Mouse (Mus musculus) neural tube, embryonic 10.5 days (tissue): ENCODE data around the gene Fam219a.

Source experiments
- DNase-seq: peaks from one replicate; pipeline ENCODE4 v3.0.0-alpha.2; 2017; ENCODE audit warnings: low spot score; ENCODE audit errors: extremely low spot score

Gene Fam219a

GRCm38 (mm10) chr4:41506906-41507305 is 62.4 kb downstream of the Fam219a start:
- peak; percentile 91 for DNase-seq

- peak; percentile 48 for DNase-seq
These were observed 63.2 kb downstream of the Fam219a start for GRCm38 (mm10) chr4:41506156-41506555.

DNA sequence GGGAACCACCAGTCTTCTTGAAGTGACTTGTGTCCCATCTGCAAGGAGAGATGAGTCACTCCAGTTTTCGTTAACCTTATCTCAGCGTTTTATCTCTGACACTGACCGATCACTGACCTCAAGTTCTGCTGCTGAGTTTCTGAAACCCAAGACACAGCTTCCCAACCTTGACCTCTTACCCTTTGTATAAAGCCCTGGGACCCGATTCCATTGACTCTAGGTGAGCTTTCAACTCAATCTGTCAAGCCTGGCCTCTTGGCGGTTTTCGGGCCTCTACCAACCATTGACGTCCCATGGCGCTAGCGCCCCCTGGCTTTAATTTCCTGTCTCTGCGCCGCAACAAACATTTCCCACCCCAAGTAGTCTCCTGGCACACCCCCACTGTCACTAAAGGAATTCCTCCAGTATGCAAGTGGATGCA is 64.2 kb downstream of the Fam219a start:
- DNase-seq, result no peak

GRCm38 (mm10) chr4:41504325-41504724 is 65.0 kb downstream of the Fam219a start:
- no peak for DNase-seq

GRCm38 (mm10) chr4:41502986-41503412 is 66.3 kb downstream of the Fam219a start, which contains the start of gene AI464131:
Gene AI464131 (minus strand): TSS chr4:41503076.
- peak; percentile 98 for DNase-seq

DNA sequence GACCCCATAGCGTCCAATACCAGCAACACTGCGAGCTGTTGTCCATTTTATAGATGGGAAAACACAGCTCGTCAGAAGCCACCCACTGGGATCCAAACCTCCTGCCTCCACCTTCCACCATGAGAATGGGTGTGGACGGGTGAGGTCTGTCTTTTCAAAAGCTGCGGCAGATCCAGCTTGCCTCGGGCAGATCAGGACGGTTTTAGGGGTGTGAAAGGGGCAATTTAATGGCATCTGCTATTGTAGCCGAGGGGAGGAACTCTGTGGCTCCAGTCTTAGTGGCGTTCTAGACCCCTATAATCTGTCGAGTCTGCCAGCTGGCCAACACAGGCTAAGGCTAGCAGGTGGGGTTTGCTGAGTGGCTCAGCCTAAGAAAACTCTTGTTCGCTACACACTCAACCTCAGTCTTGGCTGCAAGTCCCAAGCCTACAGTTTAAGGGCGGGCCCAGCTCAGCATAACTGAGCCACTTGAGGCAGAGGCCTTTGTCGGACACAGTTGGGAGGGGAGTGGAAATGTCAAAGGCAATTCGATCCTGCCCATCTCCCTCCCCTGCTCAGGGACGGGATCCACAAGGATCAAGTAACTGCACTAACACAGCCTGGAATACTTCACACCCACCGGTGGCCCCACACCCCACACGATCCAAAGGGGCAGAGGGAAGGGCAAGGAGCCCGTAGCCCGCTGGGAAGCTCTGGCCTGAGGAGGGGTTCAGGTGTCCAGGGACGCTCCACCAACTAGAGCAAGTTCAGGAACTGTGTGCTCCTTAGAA is 67.0 kb downstream of the Fam219a start:
- no peak for DNase-seq

- no peak for DNase-seq
These were observed 68.6 kb downstream of the Fam219a start for GRCm38 (mm10) chr4:41500787-41501186.

DNA sequence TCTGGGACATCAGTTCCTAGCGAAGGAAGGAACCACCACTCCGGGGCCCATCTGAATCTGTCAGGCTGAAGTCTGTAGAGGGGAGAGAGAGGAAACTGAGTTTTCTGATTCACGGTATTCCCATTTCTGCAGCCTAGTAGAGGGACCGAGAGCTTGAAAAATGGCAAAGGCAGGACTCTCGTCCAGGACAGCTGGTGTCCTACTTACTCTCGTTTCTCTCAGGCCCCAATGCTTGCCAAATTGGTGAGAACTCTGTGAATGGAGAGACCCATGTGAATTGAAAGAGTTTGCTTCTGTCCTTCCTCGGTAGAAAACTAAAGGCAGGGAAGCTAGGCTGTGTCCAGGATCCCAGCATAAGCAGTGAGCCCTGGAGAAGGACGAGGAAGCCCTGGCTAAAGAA is 69.7 kb downstream of the Fam219a start:
- DNase-seq, result no peak

DNA sequence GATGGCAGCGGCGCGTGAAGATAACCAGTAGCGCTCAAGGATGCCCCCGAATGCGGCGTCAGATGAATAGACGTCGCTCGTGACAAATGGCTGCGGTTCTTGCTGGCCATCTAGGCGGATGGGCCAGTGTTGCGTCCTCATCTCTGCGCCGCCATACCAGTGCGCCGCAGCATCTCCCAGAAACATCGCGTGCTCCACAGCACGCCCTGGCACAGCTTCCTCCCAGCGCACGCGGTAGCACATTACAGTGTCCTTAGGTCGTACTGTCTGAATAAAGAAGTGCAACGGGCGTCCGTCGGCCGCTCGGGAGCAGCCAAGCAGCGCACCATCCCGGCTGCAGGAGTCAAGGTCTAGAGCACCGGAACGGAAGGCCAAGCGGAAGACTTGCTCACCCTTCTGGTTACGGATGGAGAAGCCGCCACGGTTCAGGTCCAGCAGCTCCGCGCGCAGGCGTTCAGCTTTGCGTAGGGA is 70.4 kb downstream of the Fam219a start:
- peak; percentile 64 for DNase-seq

DNA sequence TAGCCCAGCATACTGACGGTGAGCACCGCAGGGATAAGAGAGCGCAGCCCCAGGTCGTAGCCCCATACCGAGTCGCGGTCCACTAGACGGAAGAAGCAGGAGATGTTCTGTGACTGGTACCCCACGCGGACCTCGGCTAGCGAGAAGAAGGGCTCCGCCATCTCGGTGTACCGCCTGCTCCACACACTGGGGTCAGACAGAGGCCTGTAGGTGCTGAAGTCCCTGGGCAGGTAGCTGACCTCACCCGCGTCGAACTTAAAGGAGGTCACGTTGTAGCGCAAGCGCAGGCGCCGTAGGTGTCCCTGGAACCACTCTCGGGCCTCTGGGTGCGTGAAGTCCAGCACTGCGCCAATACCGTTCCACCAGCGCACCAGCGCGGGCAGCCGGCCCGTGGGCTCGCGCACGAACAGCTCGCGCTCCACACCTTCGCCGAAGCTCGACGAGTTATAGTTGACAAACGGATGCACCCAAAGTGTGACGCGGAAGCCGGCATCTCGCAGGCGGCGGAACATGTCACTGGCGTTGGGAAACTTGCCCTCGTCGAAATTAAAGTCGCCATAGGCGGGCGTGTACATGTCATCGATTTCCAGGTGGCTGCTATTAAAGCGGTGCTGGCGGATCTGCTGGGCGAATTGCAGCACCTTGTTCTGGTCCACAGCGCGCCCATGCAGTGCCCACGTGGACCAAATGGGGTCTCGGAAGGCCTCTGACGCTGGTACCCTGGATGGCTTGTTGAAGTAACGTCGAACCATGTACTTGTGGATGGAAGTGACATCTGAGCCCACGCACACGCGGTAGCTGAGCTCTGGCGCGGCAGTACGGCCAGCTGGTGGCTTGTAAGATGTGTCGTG is 71.1 kb downstream of the Fam219a start:
- peak; percentile 39 for DNase-seq

GRCm38 (mm10) chr4:41497579-41497978 is 71.8 kb downstream of the Fam219a start:
- DNase-seq, result peak; percentile 66

DNA sequence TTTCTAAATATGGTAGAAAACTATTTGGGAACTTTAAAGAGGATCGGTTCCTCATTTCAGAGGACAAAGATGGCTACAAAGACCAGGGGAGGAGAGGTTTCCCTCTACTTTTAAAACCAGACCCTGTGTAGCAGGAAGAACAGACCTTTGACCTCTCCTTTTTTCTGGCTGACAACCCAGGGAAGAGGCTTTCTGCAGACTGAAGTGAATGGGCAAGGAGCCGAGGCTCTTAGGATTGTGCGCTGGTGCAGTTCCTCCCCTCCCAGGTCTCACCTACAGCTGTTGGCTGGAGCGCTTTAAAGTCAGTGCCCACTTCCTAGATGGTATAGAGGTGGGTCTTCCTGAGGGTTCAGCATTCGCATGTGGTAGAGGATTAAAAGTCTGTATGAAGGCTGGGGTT is 72.3 kb downstream of the Fam219a start:
- DNase-seq, result no peak

DNA sequence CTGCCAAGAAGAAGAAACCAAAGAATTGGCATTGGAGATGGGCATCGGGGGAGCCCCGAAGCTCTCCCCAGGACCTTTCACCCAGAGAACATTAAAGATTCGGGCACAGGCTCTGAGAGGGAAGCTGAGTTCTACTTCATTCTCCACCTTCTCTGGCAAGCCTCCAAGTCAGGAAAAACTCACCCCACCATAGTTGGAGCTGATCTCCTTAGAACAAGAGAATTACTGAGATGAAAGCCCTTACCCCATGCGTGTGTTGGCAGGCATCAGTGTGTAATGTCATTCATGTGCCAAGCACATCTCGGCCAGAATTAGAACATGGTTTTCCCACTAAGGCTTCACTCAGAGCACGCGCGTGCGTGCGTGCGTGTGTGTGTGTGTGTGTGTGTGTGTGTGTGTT is 73.5 kb downstream of the Fam219a start:
- no peak for DNase-seq

DNA sequence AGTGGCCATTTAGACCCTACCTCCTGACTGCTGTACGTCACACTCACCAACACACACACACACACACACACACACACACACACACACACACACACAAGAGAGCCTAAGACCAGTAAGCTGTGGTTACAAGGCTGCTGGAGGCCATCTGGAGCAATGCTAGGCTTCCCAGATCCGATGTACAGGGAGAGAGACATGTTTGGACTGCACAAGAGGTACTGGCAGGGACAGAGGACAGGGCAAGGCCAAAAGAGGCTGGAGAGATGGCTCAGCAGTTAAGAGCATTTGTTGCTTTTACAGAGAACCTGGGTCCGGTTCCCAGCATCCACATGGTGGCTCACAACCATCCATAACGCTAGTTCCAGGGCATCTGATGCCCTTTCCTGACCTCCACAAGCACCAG is 74.3 kb downstream of the Fam219a start:
- DNase-seq, result no peak

DNA sequence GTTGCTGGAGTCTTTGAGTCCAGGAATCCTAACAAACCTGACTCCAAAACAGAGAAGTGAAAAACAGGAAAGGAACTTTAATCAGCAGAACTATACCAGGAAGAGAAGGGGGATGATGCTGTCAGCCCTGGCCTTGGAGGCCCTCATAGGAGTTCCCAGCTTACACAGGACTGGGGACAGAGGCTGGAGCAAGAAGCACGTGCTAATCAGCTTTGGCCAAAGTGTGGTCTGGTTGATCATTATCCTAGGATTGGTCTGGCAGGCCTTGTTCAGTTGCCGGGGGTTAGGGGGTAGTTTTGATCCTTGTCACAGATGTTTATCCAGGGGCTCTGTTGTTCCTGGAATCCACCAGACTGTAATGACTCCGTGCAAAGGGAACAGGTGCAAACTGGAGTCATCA is 75.0 kb downstream of the Fam219a start:
- DNase-seq, result no peak

GRCm38 (mm10) chr4:41493464-41494116 is 75.7 kb downstream of the Fam219a start:
- DNase-seq, result no peak

DNA sequence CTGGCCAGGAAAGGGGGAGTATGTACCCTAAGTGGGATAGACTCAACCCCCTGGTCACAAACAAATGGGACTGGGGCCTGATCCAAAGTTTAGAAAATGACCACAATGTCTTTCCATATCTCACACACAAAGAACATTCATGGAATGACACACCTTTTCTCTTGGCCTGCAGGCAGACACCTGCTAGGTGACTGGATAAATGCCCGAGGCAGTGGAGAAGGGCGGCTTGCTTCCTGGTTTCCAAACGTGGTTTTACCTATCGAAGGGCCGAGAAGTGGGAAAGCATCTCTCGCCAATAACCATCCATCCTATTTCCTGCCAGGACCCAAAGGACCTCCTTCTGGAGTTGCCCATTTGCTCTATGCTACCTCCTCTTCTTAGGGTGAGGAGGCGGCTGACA is 76.4 kb downstream of the Fam219a start:
- no peak for DNase-seq

GRCm38 (mm10) chr4:41481601-41482017 is 87.7 kb downstream of the Fam219a start:
- no peak for DNase-seq

- no peak for DNase-seq
These were observed 89.1 kb downstream of the Fam219a start for GRCm38 (mm10) chr4:41480254-41480653.

DNA sequence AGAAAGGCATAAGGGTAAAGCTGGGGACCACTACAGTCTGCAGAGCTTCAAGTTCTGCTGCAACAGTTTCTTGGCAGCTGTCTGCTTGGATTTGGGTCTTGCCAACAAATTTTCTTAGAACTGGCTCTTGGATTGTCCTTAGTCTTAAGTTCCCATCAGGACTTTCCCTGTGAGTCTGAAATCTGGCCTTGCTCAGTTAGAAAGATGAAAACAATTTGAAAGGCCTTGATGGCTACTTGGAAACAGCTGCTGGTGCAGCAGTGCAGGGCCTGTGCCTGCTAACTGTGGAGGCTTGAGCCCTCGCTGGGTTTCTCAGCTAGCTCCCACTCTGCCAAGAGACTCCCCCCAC is 89.9 kb downstream of the Fam219a start:
- DNase-seq, result no peak

DNA sequence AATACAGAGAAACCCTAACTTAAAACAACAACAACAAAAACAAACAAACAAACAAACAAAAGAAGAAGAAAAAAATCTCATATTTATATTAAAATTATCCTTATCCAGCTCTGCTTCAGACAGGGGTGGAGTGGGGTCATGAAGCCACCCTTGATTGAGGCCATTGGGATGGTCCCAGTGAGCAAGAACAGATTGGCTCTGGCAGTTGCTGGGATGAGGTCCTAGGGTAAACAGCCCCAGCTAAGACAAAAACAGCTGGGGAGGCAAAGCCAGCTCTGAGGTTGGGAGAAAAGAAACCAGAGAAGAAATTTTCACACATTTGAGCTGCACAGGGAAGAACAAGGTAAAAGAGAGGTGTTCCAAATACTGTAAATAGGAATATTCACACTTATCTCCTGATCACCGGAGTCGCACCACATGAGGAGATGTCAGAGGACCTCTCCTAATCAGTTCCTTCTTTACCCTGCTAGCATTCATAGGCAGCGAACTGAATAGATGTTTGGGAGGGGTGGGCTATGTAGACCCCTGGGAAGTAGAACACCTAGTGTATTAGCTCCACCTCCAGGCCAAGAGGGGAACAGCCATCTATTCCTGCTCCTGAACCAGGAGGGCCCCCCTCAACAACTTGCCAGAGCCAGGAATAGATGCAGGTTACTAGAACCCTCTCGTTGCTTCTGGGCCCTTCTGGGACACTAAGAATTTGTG is 90.4 kb downstream of the Fam219a start:
- no peak for DNase-seq
